Mouse (Mus musculus) right cerebral cortex, postnatal 10 days (tissue): Measurements from ENCODE around the gene Mrpl50.
"Not testable (repeated sequence)": the region's sequence is repeated elsewhere in the genome, so short reads cannot be mapped to it uniquely, and the experiment has no call there.

ENCODE experiments used
- DNase-seq, 2 experiments: peaks; one replicate each; pipeline ENCODE4 v3.0.0; 2021; ENCODE audit warnings: low spot score in 2 of 2

Gene Mrpl50

GRCm38 (mm10) chr4:49509183-49509582 lies 11.7 kb downstream of the Mrpl50 start:
- DNase-seq: no peak

GRCm38 (mm10) chr4:49506386-49506785 lies 14.5 kb downstream of the Mrpl50 start, which contains the start of gene Baat:
Baat (minus strand) TSS chr4:49506557.
- no peak for DNase-seq

DNA sequence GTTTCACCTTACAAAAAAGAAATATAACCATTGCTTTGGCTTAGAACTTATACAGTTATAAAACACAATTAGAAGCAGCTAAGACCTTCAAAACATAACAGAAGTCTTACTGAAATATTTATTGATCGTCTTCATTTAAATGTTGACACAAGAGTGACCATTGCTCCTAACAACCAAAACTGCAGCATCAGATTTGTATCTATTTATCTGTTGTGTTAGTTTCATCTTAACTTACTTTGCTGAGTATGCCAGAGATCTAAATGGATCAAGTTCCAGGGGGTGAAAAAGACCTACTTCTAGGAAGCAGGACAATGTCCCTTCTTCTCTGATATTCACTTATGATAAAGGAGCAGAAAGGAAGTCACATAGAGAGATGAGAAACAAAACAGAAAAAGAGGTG lies 17.3 kb downstream of the Mrpl50 start:
- no peak for DNase-seq

- not testable (repeated sequence) for DNase-seq
Measured at GRCm38 (mm10) chr4:49485934-49486650, 34.8 kb downstream of the Mrpl50 start.

DNA sequence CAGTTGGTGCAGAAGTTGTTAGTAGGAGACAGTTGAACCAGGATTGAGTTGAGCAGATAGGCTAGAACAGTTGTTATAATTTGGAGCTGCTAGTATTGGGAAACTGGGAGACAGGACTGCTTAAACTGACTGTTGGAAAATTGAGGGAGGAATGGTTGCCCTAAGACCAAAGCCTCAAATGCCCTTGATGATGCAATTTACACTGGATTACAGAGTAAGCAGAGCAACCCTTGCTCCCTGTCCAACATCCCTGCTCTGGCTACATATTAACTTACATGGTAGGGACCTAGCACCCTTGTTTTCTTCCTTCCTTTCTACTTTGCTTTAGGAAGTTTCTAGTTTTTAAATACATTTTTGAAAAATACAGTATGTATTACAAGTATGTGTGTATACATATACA lies 35.5 kb downstream of the Mrpl50 start:
- DNase-seq: no peak

DNA sequence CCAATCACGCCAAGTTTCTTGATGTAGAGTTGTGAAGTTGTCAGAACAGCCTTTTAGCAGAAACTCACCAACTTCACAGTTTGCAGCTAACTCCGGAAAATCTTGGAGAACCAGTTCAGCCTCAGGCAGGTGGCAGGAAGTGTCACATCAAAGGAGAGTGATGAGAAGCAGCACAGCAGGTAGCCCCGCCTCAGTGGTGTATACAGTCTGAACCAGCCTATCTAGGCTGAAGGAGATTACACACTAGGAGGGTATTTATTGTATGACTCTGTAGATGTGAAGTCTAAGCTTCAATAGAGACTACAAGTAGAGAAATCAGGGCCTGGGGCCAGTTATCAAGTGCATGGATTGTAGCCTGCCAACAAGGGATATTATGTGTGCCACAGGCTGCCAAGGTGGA lies 40.0 kb downstream of the Mrpl50 start:
- DNase-seq: no peak

- DNase-seq: no peak
Measured at GRCm38 (mm10) chr4:49480104-49480760, 40.7 kb downstream of the Mrpl50 start.

GRCm38 (mm10) chr4:49479035-49479434 lies 41.9 kb downstream of the Mrpl50 start:
- not testable (repeated sequence) for DNase-seq

DNA sequence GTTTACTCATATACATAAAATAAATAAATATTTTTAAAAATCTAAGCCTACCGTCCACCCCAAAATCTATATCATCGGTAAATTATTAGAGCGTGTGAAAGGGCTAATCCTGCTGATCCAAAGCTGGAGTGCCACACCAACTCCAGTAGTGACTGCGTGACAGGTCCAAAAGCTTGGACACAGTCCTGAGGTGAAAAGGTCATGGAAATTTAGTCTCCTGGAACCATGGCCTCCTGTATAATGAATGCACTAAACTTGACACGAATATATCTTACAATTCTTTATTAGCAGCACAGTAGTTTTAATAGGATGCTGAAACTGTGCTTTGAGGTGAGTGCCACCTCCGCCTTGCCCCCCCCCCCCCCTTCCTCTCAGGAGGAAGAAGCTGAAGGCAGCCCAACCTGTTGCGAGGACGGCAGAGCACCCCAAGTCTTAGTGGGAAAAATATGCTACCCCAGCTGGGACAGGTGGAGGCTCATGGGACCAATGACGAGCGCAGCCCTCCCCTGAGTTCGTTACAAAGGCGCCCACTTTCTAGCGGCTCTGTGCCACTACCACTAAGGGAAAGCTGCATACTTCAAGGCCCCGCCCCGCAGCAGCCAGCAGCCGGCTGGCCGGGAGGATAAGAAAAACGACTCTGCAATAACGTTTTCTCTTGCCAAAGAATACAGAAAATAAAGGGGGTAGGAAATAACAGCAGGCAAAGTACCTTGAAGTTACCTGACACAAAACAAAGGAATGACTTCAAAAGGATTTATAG lies 42.6 kb downstream of the Mrpl50 start:
- no peak for DNase-seq

- no peak for DNase-seq
Measured at GRCm38 (mm10) chr4:49474583-49474982, 46.3 kb downstream of the Mrpl50 start.

GRCm38 (mm10) chr4:49473435-49474100 lies 47.3 kb downstream of the Mrpl50 start, which contains the start of gene Acnat1:
Acnat1 (minus strand) TSS chr4:49473912.
- no peak for DNase-seq

DNA sequence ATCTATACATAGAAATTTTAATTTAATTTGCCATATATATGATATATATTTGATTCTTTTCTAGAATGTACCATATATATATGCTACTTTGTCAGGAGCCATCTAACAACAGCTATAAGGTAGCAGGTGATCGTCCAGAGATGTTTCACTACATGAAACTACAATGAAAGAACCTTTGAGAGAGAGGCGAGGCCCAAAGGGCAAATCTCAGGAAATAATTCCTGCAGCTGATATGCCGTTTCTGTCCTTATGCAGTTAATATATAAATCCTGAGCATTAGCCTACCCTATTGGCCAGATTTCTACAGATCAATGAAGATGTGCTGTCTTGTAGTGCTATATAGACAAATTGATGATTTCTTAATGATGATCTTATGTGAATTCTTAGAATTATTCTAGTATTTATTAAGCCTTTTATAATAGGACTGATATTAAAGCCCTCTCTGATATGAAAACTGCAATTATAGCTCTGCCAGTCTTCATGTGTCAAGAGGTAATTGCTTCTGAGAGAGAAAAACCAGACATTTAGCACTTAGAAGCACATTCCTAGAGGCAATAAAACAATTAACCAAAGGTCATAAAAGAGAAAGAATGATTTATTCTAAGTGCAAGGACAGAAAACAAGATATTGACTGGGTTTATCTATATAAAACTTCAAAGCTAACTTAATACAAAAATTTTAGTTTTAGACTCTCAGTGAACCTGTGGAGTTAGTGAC lies 51.3 kb downstream of the Mrpl50 start:
- DNase-seq: no peak

- DNase-seq: no peak
Measured at GRCm38 (mm10) chr4:49467360-49467759, 53.5 kb downstream of the Mrpl50 start.
